Mouse (Mus musculus): ENCODE data around the gene Def6.

GRCm38 (mm10) chr17:28232475-28233060 is 25.0 kb downstream of the Def6 start, which contains the start of gene Ppard:
- TF ChIP-seq POLR2A (IDR thresholded peaks at IDR 0.05; ENCODE audit: low read depth, low read length) (peak; percentile 74), JUND (conservative IDR thresholded peaks at IDR 0.05; ENCODE audit: low read depth, low read length) (no peak), ZC3H11A (IDR thresholded peaks at IDR 0.05; ENCODE audit: low read depth, low read length) (no peak), CTCF (conservative IDR thresholded peaks at IDR 0.05 in 1 of 2, IDR thresholded peaks at IDR 0.05 in 1 of 2; ENCODE audit: low read depth in 2 of 2, low read length in 2 of 2) (peak; percentile 34 to 97; a peak in 2 of 4 replicates), NRF1 (IDR thresholded peaks at IDR 0.05; ENCODE audit: low read depth, low read length) (no peak; the same call in 1 of the 2 replicates), POLR2AphosphoS2 (IDR thresholded peaks at IDR 0.05; ENCODE audit: low read depth, low read length) (no peak), MAFK (IDR thresholded peaks at IDR 0.05; ENCODE audit: insufficient replicate concordance, low read length) (no peak), USF1 (IDR thresholded peaks at IDR 0.05; ENCODE audit: low read depth, low read length) (no peak)
